Mouse (Mus musculus) liver, adult 2 months (tissue): Measurements from ENCODE around the gene Dnajc12. TPM values are rescaled to one million over a fixed set of nuclear protein-coding genes. Genes with fewer than 3 reads are reported as not detected.

Source experiments
- DNase-seq: peaks from one replicate; pipeline ENCODE4 v3.0.0-alpha.2; 2011; ENCODE audit warnings: low read depth, low spot score; ENCODE audit errors: extremely low read depth
- H3K27ac ChIP-seq: fragments of 200-500 bp; replicated peaks from 2 replicates; pipeline ENCODE4 v1.5.1; 2012; ENCODE audit warnings: low read depth, mild to moderate bottlenecking, control low read depth, inconsistent platforms, low read length; ENCODE audit not compliant: insufficient read depth
- H3K27me3 ChIP-seq: fragments of 200-500 bp; 2 replicates; pipeline ENCODE4 v1.6.1; 2012; ENCODE audit warnings: mild to moderate bottlenecking, moderate library complexity, low read length, inconsistent platforms; ENCODE audit not compliant: control insufficient read depth, insufficient read depth
- H3K36me3 ChIP-seq: fragments of 200-500 bp; 2 replicates; pipeline ENCODE4 v1.6.1; 2012; ENCODE audit warnings: low read length, inconsistent platforms; ENCODE audit not compliant: control insufficient read depth, insufficient read depth
- H3K4me1 ChIP-seq: fragments of 200-500 bp; 2 replicates; pipeline ENCODE4 v1.6.1; 2011; ENCODE audit warnings: low read length; ENCODE audit not compliant: control insufficient read depth, insufficient read depth
- H3K4me3 ChIP-seq: fragments of 200-500 bp; 2 replicates; pipeline ENCODE4 v1.5.1; 2011; ENCODE audit warnings: low read depth, mild to moderate bottlenecking, control low read depth, low read length, moderate library complexity; ENCODE audit not compliant: insufficient read depth
- H3K79me2 ChIP-seq: fragments of 200-500 bp; 2 replicates; pipeline ENCODE4 v1.6.1; 2012; ENCODE audit warnings: inconsistent platforms, mild to moderate bottlenecking, low read length, moderate library complexity; ENCODE audit not compliant: control insufficient read depth, insufficient read depth
- H3K9ac ChIP-seq: fragments of 200-500 bp; 2 replicates; pipeline ENCODE4 v1.6.1; 2012; ENCODE audit warnings: low read depth, mild to moderate bottlenecking, control low read depth, inconsistent platforms, low read length
- CTCF ChIP-seq: fragments of 200-500 bp; IDR thresholded peaks from 2 replicates; pipeline ENCODE4 v1.5.1; 2011; ENCODE audit warnings: low read depth, low read length, control low read depth
- POLR2A ChIP-seq: fragments of 200-500 bp; IDR thresholded peaks from 2 replicates; pipeline ENCODE4 v1.6.1; 2011; ENCODE audit warnings: low read length, control low read depth; ENCODE audit not compliant: insufficient read depth; ENCODE audit errors: extremely low read depth
- WGBS: fragments of 180-500 bp; shearing (Covaris S2); methylation state at CpG from one replicate; pipeline ENCODE4 v1.1.7; 2018; 5-methylcytosine and 5-hydroxymethylcytosine counted together
- polyA plus RNA-seq: library from polyadenylated mRNA; depleted of rRNA; stranded (reverse); fragments of >200 nt; gene quantifications from 2 replicates; pipeline ENCODE4 v1.2.3, GENCODE M21; 2012
- total RNA-seq: library from RNA; depleted of rRNA; stranded (reverse); fragments of >200 nt; gene quantifications from 2 replicates; pipeline ENCODE4 v1.2.3, GENCODE M21; 2014

Dnajc12 gene
- total and polyA plus RNA-seq, 2 experiments, result 3.2 to 5.0 TPM

GRCm38 (mm10) chr10:63423591-63424474 is 41.6 kb downstream of the Dnajc12 start:
- TF ChIP-seq POLR2A (no peak), CTCF (no peak)
- Histone ChIP-seq H3K27me3 (no peaks in the 10 kb centered on the region), H3K4me3 (no peak overlapping the region), H3K36me3 (no peaks in the 10 kb centered on the region), H3K27ac (no peak overlapping the region), H3K79me2 (no peaks in the 10 kb centered on the region), H3K4me1 (peaks cover 3% of the 10 kb centered on the region), H3K9ac (no peak overlapping the region)
- 83% methylated on average over 9 of the region's 9 CpGs for WGBS
- no peak for DNase-seq

DNA sequence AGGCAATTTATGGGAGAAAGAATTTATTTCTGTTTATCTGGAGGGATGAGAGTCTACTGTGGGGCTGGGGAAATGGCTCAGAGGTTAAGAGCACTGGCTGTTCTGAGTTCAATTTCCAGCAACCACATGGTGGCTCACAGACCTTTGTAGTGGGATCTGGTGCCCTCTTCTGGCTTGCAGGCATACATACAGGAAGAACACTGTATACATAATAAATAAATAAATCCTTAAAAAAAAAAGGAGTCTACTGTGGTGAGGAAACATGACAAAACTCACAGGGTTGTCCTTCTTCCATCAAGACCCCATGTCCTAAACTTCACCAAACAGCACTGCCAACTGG is 42.2 kb downstream of the Dnajc12 start:
- Histone ChIP-seq H3K9ac (no peak overlapping the region), H3K27me3 (no peaks in the 10 kb centered on the region), H3K27ac (no peak overlapping the region), H3K79me2 (no peaks in the 10 kb centered on the region), H3K4me1 (peaks cover 3% of the 10 kb centered on the region), H3K4me3 (no peak overlapping the region), H3K36me3 (no peaks in the 10 kb centered on the region)
- DNase-seq, result peak; percentile 57
- TF ChIP-seq CTCF (peak; percentile 61), POLR2A (no peak)

DNA sequence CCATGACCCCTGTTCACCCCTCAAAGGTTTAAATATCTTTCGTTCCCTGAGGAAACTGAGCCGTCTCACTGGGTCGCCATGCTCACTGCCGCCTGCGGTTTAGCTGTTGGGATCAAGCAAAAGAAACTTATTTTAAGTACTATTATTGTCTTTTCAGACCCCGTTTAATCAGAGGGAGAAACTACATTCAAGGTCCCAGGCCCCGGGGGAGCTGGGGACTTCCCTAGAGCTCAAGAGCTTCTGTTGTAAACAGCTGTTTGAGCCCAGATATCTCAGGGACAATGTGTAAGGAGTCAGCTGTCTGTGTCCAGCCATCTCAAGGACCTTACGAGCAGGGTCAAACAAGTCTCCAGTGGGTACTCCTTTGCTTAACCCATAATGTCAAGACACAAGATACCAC is 44.9 kb downstream of the Dnajc12 start:
- TF ChIP-seq CTCF (no peak), POLR2A (no peak)
- Histone ChIP-seq H3K27ac (no peak overlapping the region), H3K79me2 (no peaks in the 10 kb centered on the region), H3K36me3 (no peaks in the 10 kb centered on the region), H3K9ac (no peak overlapping the region), H3K4me1 (peaks cover 3% of the 10 kb centered on the region), H3K4me3 (no peak overlapping the region), H3K27me3 (no peaks in the 10 kb centered on the region)
- no peak for DNase-seq
- WGBS, result 86% methylated on average over 8 of the region's 8 CpGs

GRCm38 (mm10) chr10:63428243-63429022 is 46.2 kb downstream of the Dnajc12 start:
- Histone ChIP-seq H3K36me3 (no peaks in the 10 kb centered on the region), H3K27me3 (no peaks in the 10 kb centered on the region), H3K9ac (no peak overlapping the region; the same call in 1 of the 2 replicates), H3K27ac (no peak overlapping the region), H3K79me2 (no peaks in the 10 kb centered on the region), H3K4me3 (peak overlapping the region; percentile 22; the same call in 1 of the 2 replicates), H3K4me1 (peaks cover 3% of the 10 kb centered on the region)
- no peak for DNase-seq
- no peak for TF ChIP-seq CTCF
- 30% methylated on average over 19 of the region's 19 CpGs for WGBS

GRCm38 (mm10) chr10:63429023-63429340 is 46.7 kb downstream of the Dnajc12 start:
- WGBS, result 2% methylated on average over 11 of the region's 11 CpGs
- no peak overlapping the region for H3K27ac ChIP-seq
- H3K4me1 ChIP-seq, result peaks cover 3% of the 10 kb centered on the region
- H3K27me3 ChIP-seq, result no peaks in the 10 kb centered on the region
- H3K9ac ChIP-seq, result no peak overlapping the region; the same call in 1 of the 2 replicates
- DNase-seq, result no peak
- H3K79me2 ChIP-seq, result no peaks in the 10 kb centered on the region
- TF ChIP-seq CTCF (no peak), POLR2A (no peak)
- H3K36me3 ChIP-seq, result no peaks in the 10 kb centered on the region
- H3K4me3 ChIP-seq, result peak overlapping the region; percentile 22

DNA sequence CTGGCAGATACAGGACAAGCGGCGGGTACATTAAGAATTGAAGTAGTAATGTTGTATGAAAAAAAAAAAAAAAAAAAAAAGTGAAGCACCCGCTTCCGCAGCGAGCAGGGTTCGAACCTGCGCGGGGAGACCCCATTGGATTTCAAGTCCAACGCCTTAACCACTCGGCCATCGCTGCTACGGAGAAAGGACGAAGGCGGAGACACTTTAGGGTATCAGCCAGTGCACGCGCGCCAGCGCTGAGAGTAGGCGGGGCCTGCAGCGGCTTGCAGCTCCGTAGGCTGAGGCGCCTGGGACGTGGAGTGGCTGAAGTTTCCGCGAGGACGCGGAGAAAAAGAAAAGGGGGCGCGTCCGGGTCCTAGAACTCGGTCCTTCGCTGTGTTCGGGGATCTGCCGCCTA is 47.1 kb downstream of the Dnajc12 start:
- peak; percentile 83 for DNase-seq
- H3K27ac ChIP-seq, result 0 out of 2 replicates have a peak overlapping the region, but pooled peaks have one; percentile 2
- TF ChIP-seq CTCF (no peak), POLR2A (no peak)
- no peaks in the 10 kb centered on the region for H3K36me3 ChIP-seq
- H3K9ac ChIP-seq, result peak overlapping the region; percentile 70
- no peaks in the 10 kb centered on the region for H3K79me2 ChIP-seq
- under 1% methylated on average over 34 of the region's 34 CpGs for WGBS
- H3K4me3 ChIP-seq, result peak overlapping the region; percentile 74
- H3K27me3 ChIP-seq, result no peaks in the 10 kb centered on the region
- H3K4me1 ChIP-seq, result peaks cover 3% of the 10 kb centered on the region
